Mouse (Mus musculus) hindbrain, embryonic 15.5 days (tissue): ENCODE measurements around the gene Zfp462. TPM values are rescaled to one million over a fixed set of nuclear protein-coding genes. Genes with fewer than 3 reads are reported as not detected.
"Not testable (repeated sequence)": the region's sequence is repeated elsewhere in the genome, so short reads cannot be mapped to it uniquely, and the experiment has no call there.

Source experiments
- ATAC-seq: fragments of 200-750 bp; cut with Nextera tagmentation; 2 replicates; pipeline ENCODE4 v1.8.0; 2017; ENCODE audit warnings: low read depth, moderate number of reproducible peaks, moderate TSS enrichment; ENCODE audit not compliant: low FRiP score
- H3K27ac ChIP-seq: fragments of 300-500 bp; sonication (generic); replicated peaks from 2 replicates; pipeline ENCODE4 v1.5.1; 2015; ENCODE audit warnings: mild to moderate bottlenecking, inconsistent platforms
- H3K27me3 ChIP-seq: fragments of 300-500 bp; sonication (generic); 2 replicates; pipeline ENCODE4 v1.6.1; 2015; ENCODE audit warnings: control low read depth, inconsistent platforms
- H3K36me3 ChIP-seq: fragments of 300-500 bp; sonication (generic); 2 replicates; pipeline ENCODE4 v1.6.1; 2015; ENCODE audit warnings: control low read depth, inconsistent platforms
- H3K4me1 ChIP-seq: fragments of 300-500 bp; sonication (generic); replicated peaks from 2 replicates; pipeline ENCODE4 v1.6.1; 2015; ENCODE audit warnings: control low read depth, inconsistent platforms
- H3K4me2 ChIP-seq: fragments of 300-500 bp; sonication (generic); 2 replicates; pipeline ENCODE4 v1.6.1; 2015; ENCODE audit warnings: moderate library complexity, mild to moderate bottlenecking, inconsistent platforms
- H3K4me3 ChIP-seq: fragments of 300-500 bp; sonication (generic); 2 replicates; pipeline ENCODE4 v1.5.1; 2015; ENCODE audit warnings: mild to moderate bottlenecking, inconsistent platforms
- H3K9ac ChIP-seq: fragments of 300-500 bp; sonication (generic); 2 replicates; pipeline ENCODE4 v1.6.1; 2015; ENCODE audit warnings: inconsistent platforms
- H3K9me3 ChIP-seq: fragments of 300-500 bp; sonication (generic); 2 replicates; pipeline ENCODE4 v1.6.1; 2016; ENCODE audit warnings: control low read depth, inconsistent platforms
- WGBS: fragments of 180-500 bp; shearing (Covaris S2); methylation state at CpG from one replicate; pipeline ENCODE4 v1.1.7; 2015; 5-methylcytosine and 5-hydroxymethylcytosine counted together
- polyA plus RNA-seq: library from polyadenylated mRNA; unstranded; fragments of >200 nt; fragmentation: Nextera tagmentation; extraction: Ambion mirVana; gene quantifications from 2 replicates; pipeline ENCODE4 v1.2.1, GENCODE M21; 2015

Zfp462 gene
- 9.6 and 10.7 TPM in 2 replicates for polyA plus RNA-seq

GRCm38 (mm10) chr4:54944921-54945430 is at the start of gene Zfp462:
Zfp462 (plus strand) TSS chr4:54945048.
- Histone ChIP-seq H3K4me2 (peak within 1 kb of the TSS; percentile 93), H3K27ac (peak within 1 kb of the TSS; percentile 97), H3K4me3 (peak within 1 kb of the TSS; percentile 90), H3K36me3 (no peaks in the 10 kb centered on the region), H3K9me3 (no peaks in the 10 kb centered on the region), H3K4me1 (peaks cover 13% of the 10 kb centered on the region), H3K9ac (peak within 1 kb of the TSS; percentile 96), H3K27me3 (no peaks in the 10 kb centered on the region)
- under 1% methylated on average over 43 of the region's 43 CpGs for WGBS
- ATAC-seq, result peak; percentile 16

GRCm38 (mm10) chr4:54896017-54896416 is 48.8 kb upstream of the Zfp462 start:
- 79% methylated on average over 4 of the region's 4 CpGs for WGBS
- Histone ChIP-seq H3K4me2 (no peak overlapping the region), H3K4me3 (no peak overlapping the region), H3K27me3 (no peaks in the 10 kb centered on the region), H3K9ac (no peak overlapping the region), H3K9me3 (no peaks in the 10 kb centered on the region), H3K4me1 (no peaks in the 10 kb centered on the region), H3K36me3 (no peaks in the 10 kb centered on the region), H3K27ac (no peak overlapping the region)
- no peak for ATAC-seq

- 84% methylated on average over 8 of the region's 8 CpGs for WGBS
- H3K4me1 ChIP-seq, result no peaks in the 10 kb centered on the region
- no peak overlapping the region for H3K27ac ChIP-seq
- no peaks in the 10 kb centered on the region for H3K36me3 ChIP-seq
- no peaks in the 10 kb centered on the region for H3K9me3 ChIP-seq
- H3K4me3 ChIP-seq, result no peak overlapping the region
- H3K4me2 ChIP-seq, result no peak overlapping the region
- ATAC-seq, result no peak
- H3K9ac ChIP-seq, result no peak overlapping the region
- no peaks in the 10 kb centered on the region for H3K27me3 ChIP-seq
Measured at GRCm38 (mm10) chr4:54904641-54905040, 40.2 kb upstream of the Zfp462 start.

- Histone ChIP-seq H3K27me3 (no peaks in the 10 kb centered on the region), H3K27ac (no peak overlapping the region), H3K4me3 (no peak overlapping the region), H3K4me1 (no peaks in the 10 kb centered on the region), H3K4me2 (no peak overlapping the region), H3K36me3 (no peaks in the 10 kb centered on the region), H3K9ac (no peak overlapping the region), H3K9me3 (no peaks in the 10 kb centered on the region)
- no peak for ATAC-seq
- WGBS, result 91% methylated on average over 7 of the region's 7 CpGs
Measured at GRCm38 (mm10) chr4:54905399-54905953, 39.4 kb upstream of the Zfp462 start.

GRCm38 (mm10) chr4:54910300-54910699 is 34.5 kb upstream of the Zfp462 start:
- Histone ChIP-seq H3K27me3 (no peaks in the 10 kb centered on the region), H3K4me1 (no peaks in the 10 kb centered on the region), H3K4me3 (no peak overlapping the region), H3K36me3 (no peaks in the 10 kb centered on the region), H3K27ac (no peak overlapping the region), H3K4me2 (no peak overlapping the region), H3K9me3 (no peaks in the 10 kb centered on the region), H3K9ac (no peak overlapping the region)
- ATAC-seq, result no peak
- WGBS, result 89% methylated on average over 3 of the region's 3 CpGs

GRCm38 (mm10) chr4:54918276-54918675 is 26.6 kb upstream of the Zfp462 start:
- Histone ChIP-seq H3K4me1 (no peaks in the 10 kb centered on the region), H3K4me2 (no peak overlapping the region), H3K9me3 (no peaks in the 10 kb centered on the region), H3K27me3 (no peaks in the 10 kb centered on the region), H3K27ac (no peak overlapping the region), H3K36me3 (no peaks in the 10 kb centered on the region), H3K4me3 (no peak overlapping the region), H3K9ac (no peak overlapping the region)
- 87% methylated on average over 3 of the region's 3 CpGs for WGBS
- no peak for ATAC-seq

GRCm38 (mm10) chr4:54923386-54923785 is 21.5 kb upstream of the Zfp462 start:
- no peak for ATAC-seq
- Histone ChIP-seq H3K27ac (no peak overlapping the region), H3K9me3 (no peaks in the 10 kb centered on the region), H3K9ac (no peak overlapping the region), H3K4me2 (no peak overlapping the region), H3K36me3 (no peaks in the 10 kb centered on the region), H3K27me3 (no peaks in the 10 kb centered on the region), H3K4me3 (no peak overlapping the region), H3K4me1 (no peaks in the 10 kb centered on the region)
- 92% methylated on average over 2 of the region's 2 CpGs for WGBS

- no peak for ATAC-seq
- Histone ChIP-seq H3K27ac (no peak overlapping the region), H3K4me3 (no peak overlapping the region), H3K4me1 (no peaks in the 10 kb centered on the region), H3K9me3 (no peaks in the 10 kb centered on the region), H3K36me3 (no peaks in the 10 kb centered on the region), H3K27me3 (no peaks in the 10 kb centered on the region), H3K4me2 (no peak overlapping the region), H3K9ac (no peak overlapping the region)
- WGBS, result 93% methylated on average over 2 of the region's 2 CpGs
Measured at GRCm38 (mm10) chr4:54924306-54924705, 20.5 kb upstream of the Zfp462 start.

GRCm38 (mm10) chr4:54926456-54926855 is 18.4 kb upstream of the Zfp462 start:
- not testable (repeated sequence) for H3K9ac ChIP-seq, ATAC-seq, H3K27ac ChIP-seq, H3K4me1 ChIP-seq, H3K4me2 ChIP-seq, H3K9me3 ChIP-seq, H3K36me3 ChIP-seq, H3K27me3 ChIP-seq, H3K4me3 ChIP-seq
- WGBS, result 88% methylated on average over 5 of the region's 5 CpGs

GRCm38 (mm10) chr4:54927321-54928062 is 17.4 kb upstream of the Zfp462 start:
- not testable (repeated sequence) for H3K27me3 ChIP-seq, H3K4me1 ChIP-seq, H3K27ac ChIP-seq, H3K9me3 ChIP-seq, H3K9ac ChIP-seq, ATAC-seq, H3K4me2 ChIP-seq, H3K36me3 ChIP-seq, H3K4me3 ChIP-seq
- WGBS, result 80% methylated on average over 8 of the region's 8 CpGs

- no peaks in the 10 kb centered on the region for H3K27me3 ChIP-seq
- H3K4me3 ChIP-seq, result no peak overlapping the region
- no peak overlapping the region for H3K27ac ChIP-seq
- no peak overlapping the region for H3K9ac ChIP-seq
- no peak for ATAC-seq
- H3K4me1 ChIP-seq, result no peaks in the 10 kb centered on the region
- no peaks in the 10 kb centered on the region for H3K9me3 ChIP-seq
- H3K36me3 ChIP-seq, result no peaks in the 10 kb centered on the region
- WGBS, result 83% methylated on average over 2 of the region's 2 CpGs
- no peak overlapping the region for H3K4me2 ChIP-seq
Measured at GRCm38 (mm10) chr4:54929686-54930085, 15.2 kb upstream of the Zfp462 start.

- Histone ChIP-seq H3K9me3 (no peaks in the 10 kb centered on the region), H3K9ac (no peak overlapping the region), H3K36me3 (no peaks in the 10 kb centered on the region), H3K27ac (no peak overlapping the region), H3K27me3 (no peaks in the 10 kb centered on the region), H3K4me2 (no peak overlapping the region), H3K4me3 (no peak overlapping the region), H3K4me1 (no peaks in the 10 kb centered on the region)
- 56% methylated on average over 2 of the region's 2 CpGs for WGBS
- ATAC-seq, result no peak
Measured at GRCm38 (mm10) chr4:54932668-54933067, 12.2 kb upstream of the Zfp462 start.
